Mouse (Mus musculus): ENCODE results near the gene Lrrc27. TPM values are rescaled to one million over a fixed set of nuclear protein-coding genes. Genes with fewer than 3 reads are reported as not detected.

Lrrc27 gene
- polyA plus RNA-seq, 1 experiment, result not detected

- WGBS, result 64% methylated on average over 8 of the region's 8 CpGs
- H3K27ac ChIP-seq (ENCODE audit: control insufficient read depth, insufficient read depth, low read depth, low read length, poor library complexity), result no peak overlapping the region
- no peak for TF ChIP-seq CTCF (IDR thresholded peaks at IDR 0.05; ENCODE audit: control insufficient read depth, insufficient read depth, low read length)
- no peak for TF ChIP-seq POLR2A (IDR thresholded peaks at IDR 0.05; ENCODE audit: borderline replicate concordance, control insufficient read depth, low read depth, low read length)
- no peaks in the 10 kb centered on the region for H3K4me1 ChIP-seq (ENCODE audit: control insufficient read depth, insufficient read depth, low read length)
- H3K4me3 ChIP-seq (replicated peaks; ENCODE audit: control insufficient read depth, low read depth, low read length), result no peak overlapping the region
Measured at GRCm38 (mm10) chr7:139186436-139186835, 26.4 kb upstream of the Lrrc27 start.

- Histone ChIP-seq H3K27ac (ENCODE audit: control insufficient read depth, insufficient read depth, low read depth, low read length, poor library complexity) (no peak overlapping the region), H3K4me1 (ENCODE audit: control insufficient read depth, insufficient read depth, low read length) (no peaks in the 10 kb centered on the region), H3K4me3 (replicated peaks; ENCODE audit: control insufficient read depth, low read depth, low read length) (no peak overlapping the region)
- no peak for TF ChIP-seq POLR2A (IDR thresholded peaks at IDR 0.05; ENCODE audit: borderline replicate concordance, control insufficient read depth, low read depth, low read length)
- TF ChIP-seq CTCF (IDR thresholded peaks at IDR 0.05; ENCODE audit: control insufficient read depth, insufficient read depth, low read length), result no peak
- WGBS, result 45% methylated on average over 7 of the region's 7 CpGs
Measured at GRCm38 (mm10) chr7:139187277-139187676, 25.5 kb upstream of the Lrrc27 start.

- WGBS, result 1% methylated on average over 94 of the region's 94 CpGs
- peak overlapping the region; percentile 28 for H3K4me3 ChIP-seq (replicated peaks; ENCODE audit: control insufficient read depth, low read depth, low read length)
- no peaks in the 10 kb centered on the region for H3K4me1 ChIP-seq (ENCODE audit: control insufficient read depth, insufficient read depth, low read length)
- TF ChIP-seq CTCF (IDR thresholded peaks at IDR 0.05; ENCODE audit: control insufficient read depth, insufficient read depth, low read length) (no peak), POLR2A (IDR thresholded peaks at IDR 0.05; ENCODE audit: borderline replicate concordance, control insufficient read depth, low read depth, low read length) (no peak)
- H3K27ac ChIP-seq (ENCODE audit: control insufficient read depth, insufficient read depth, low read depth, low read length, poor library complexity), result no peak overlapping the region
Measured at GRCm38 (mm10) chr7:139187771-139188633, 24.8 kb upstream of the Lrrc27 start.

- no peak for TF ChIP-seq POLR2A (IDR thresholded peaks at IDR 0.05; ENCODE audit: borderline replicate concordance, control insufficient read depth, low read depth, low read length)
- TF ChIP-seq CTCF (IDR thresholded peaks at IDR 0.05; ENCODE audit: control insufficient read depth, insufficient read depth, low read length), result no peak
Measured at GRCm38 (mm10) chr7:139188634-139189207, 24.1 kb upstream of the Lrrc27 start.

GRCm38 (mm10) chr7:139190616-139191015, 22.2 kb upstream of the Lrrc27 start:
- no peak overlapping the region for H3K27ac ChIP-seq (ENCODE audit: control insufficient read depth, insufficient read depth, low read depth, low read length, poor library complexity)
- WGBS, result 80% methylated on average over 4 of the region's 4 CpGs
- no peaks in the 10 kb centered on the region for H3K4me1 ChIP-seq (ENCODE audit: control insufficient read depth, insufficient read depth, low read length)
- TF ChIP-seq POLR2A (IDR thresholded peaks at IDR 0.05; ENCODE audit: borderline replicate concordance, control insufficient read depth, low read depth, low read length) (no peak), CTCF (IDR thresholded peaks at IDR 0.05; ENCODE audit: control insufficient read depth, insufficient read depth, low read length) (no peak)
- H3K4me3 ChIP-seq (replicated peaks; ENCODE audit: control insufficient read depth, low read depth, low read length), result no peak overlapping the region

More at GRCm38 (mm10) chr7:139188634-139189207, 24.1 kb upstream of the Lrrc27 start:
- Histone ChIP-seq H3K4me3 (replicated peaks; ENCODE audit: control insufficient read depth, low read depth, low read length) (no peak overlapping the region), H3K4me1 (ENCODE audit: control insufficient read depth, insufficient read depth, low read length) (no peaks in the 10 kb centered on the region), H3K27ac (ENCODE audit: control insufficient read depth, insufficient read depth, low read depth, low read length, poor library complexity) (no peak overlapping the region)
- WGBS, result 4% methylated on average over 23 of the region's 23 CpGs

GRCm38 (mm10) chr7:139191619-139192018, 21.2 kb upstream of the Lrrc27 start:
- TF ChIP-seq POLR2A (IDR thresholded peaks at IDR 0.05; ENCODE audit: borderline replicate concordance, control insufficient read depth, low read depth, low read length) (no peak), CTCF (IDR thresholded peaks at IDR 0.05; ENCODE audit: control insufficient read depth, insufficient read depth, low read length) (peak; percentile 23; the same call in 1 of the 2 replicates)
- Histone ChIP-seq H3K27ac (ENCODE audit: control insufficient read depth, insufficient read depth, low read depth, low read length, poor library complexity) (no peak overlapping the region), H3K4me1 (ENCODE audit: control insufficient read depth, insufficient read depth, low read length) (no peaks in the 10 kb centered on the region), H3K4me3 (replicated peaks; ENCODE audit: control insufficient read depth, low read depth, low read length) (no peak overlapping the region)
- 62% methylated on average over 6 of the region's 6 CpGs for WGBS

GRCm38 (mm10) chr7:139197022-139197421, 15.8 kb upstream of the Lrrc27 start:
- no peak for TF ChIP-seq POLR2A (IDR thresholded peaks at IDR 0.05; ENCODE audit: borderline replicate concordance, control insufficient read depth, low read depth, low read length)
- no peak for TF ChIP-seq CTCF (IDR thresholded peaks at IDR 0.05; ENCODE audit: control insufficient read depth, insufficient read depth, low read length)
- Histone ChIP-seq H3K4me3 (replicated peaks; ENCODE audit: control insufficient read depth, low read depth, low read length) (no peak overlapping the region), H3K4me1 (ENCODE audit: control insufficient read depth, insufficient read depth, low read length) (no peaks in the 10 kb centered on the region), H3K27ac (ENCODE audit: control insufficient read depth, insufficient read depth, low read depth, low read length, poor library complexity) (no peak overlapping the region)
- 19% methylated on average over 4 of the region's 4 CpGs for WGBS

GRCm38 (mm10) chr7:139200108-139200507, 12.7 kb upstream of the Lrrc27 start:
- Histone ChIP-seq H3K4me3 (replicated peaks; ENCODE audit: control insufficient read depth, low read depth, low read length) (no peak overlapping the region), H3K27ac (ENCODE audit: control insufficient read depth, insufficient read depth, low read depth, low read length, poor library complexity) (no peak overlapping the region), H3K4me1 (ENCODE audit: control insufficient read depth, insufficient read depth, low read length) (no peaks in the 10 kb centered on the region)
- TF ChIP-seq POLR2A (IDR thresholded peaks at IDR 0.05; ENCODE audit: borderline replicate concordance, control insufficient read depth, low read depth, low read length) (no peak), CTCF (IDR thresholded peaks at IDR 0.05; ENCODE audit: control insufficient read depth, insufficient read depth, low read length) (peak; percentile 33; the same call in 1 of the 2 replicates)
- WGBS, result 32% methylated on average over 7 of the region's 7 CpGs

All from bone marrow, adult 2 months (tissue).